Comparison of ENCODE assay signal across 18 mouse cellular contexts in the genomic region with DNA sequence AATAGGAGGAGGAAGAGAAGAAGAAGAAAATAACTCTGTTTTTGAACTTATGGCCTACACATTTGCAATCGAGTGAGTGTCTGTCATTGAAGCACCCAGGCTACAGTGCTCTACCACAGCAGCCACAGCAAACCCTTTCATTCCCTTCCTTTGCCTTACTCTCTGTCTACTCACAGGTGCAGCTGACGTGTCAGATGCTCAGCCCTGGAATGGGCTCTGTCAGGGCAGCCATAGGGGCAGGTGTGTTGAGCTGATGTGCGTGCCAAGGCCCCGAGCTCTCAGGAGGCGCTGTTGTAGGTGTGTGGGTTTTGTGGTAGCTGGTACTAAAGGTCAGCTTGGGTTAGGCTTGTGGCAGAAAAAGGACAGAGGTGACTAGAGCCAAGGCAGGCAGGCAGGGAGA.
"Had no signal": no experiment of that assay in that cellular context is flagged by ENCODE, and none has a peak within 500 bp of the region (broad histone marks: within the 10 kb centered on the region; RNA-seq: fewer than 3 reads in every experiment).

No protein-coding gene starts in this region.

- H3K4me3 ChIP-seq: liver, embryonic 13.5 days; megakaryocyte, embryonic 14.5 days; midbrain, embryonic 10.5 days; midbrain, embryonic 13.5 days; stomach, embryonic 15.5 days had no signal

- H3K9me3 ChIP-seq: liver, embryonic 13.5 days; megakaryocyte, embryonic 14.5 days; midbrain, embryonic 10.5 days; midbrain, embryonic 13.5 days; stomach, embryonic 15.5 days had no signal

- ATAC-seq: hindbrain, postnatal 0 days; inflammation-experienced regulatory T-cells, adult 6 months; midbrain, embryonic 13.5 days; midbrain, embryonic 16.5 days had no signal

- DNase-seq: kidney, adult 11 months; kidney, adult 9 months; kidney, postnatal 14 days; kidney, postnatal 4 days; liver, embryonic 13.5 days; lung, adult 2 months; lung, postnatal 14 days; right cerebral cortex, adult 18-20 months; right cerebral cortex, postnatal 14 days; right cerebral cortex, postnatal 4 days; spleen, adult 18-20 months had no signal

- H3K27ac ChIP-seq: hindbrain, postnatal 0 days; liver, embryonic 13.5 days; midbrain, embryonic 10.5 days; midbrain, embryonic 13.5 days; stomach, embryonic 15.5 days had no signal

- H3K9ac ChIP-seq: liver, embryonic 13.5 days; midbrain, embryonic 13.5 days; stomach, embryonic 15.5 days had no signal

- H3K36me3 ChIP-seq: liver, embryonic 13.5 days; midbrain, embryonic 10.5 days; midbrain, embryonic 13.5 days; stomach, embryonic 15.5 days had no signal

- H3K4me2 ChIP-seq: liver, embryonic 13.5 days; midbrain, embryonic 13.5 days; stomach, embryonic 15.5 days had no signal
